Mouse (Mus musculus) spleen, adult 2 months (tissue): ENCODE data around the gene Decr2. TPM values are rescaled to one million over a fixed set of nuclear protein-coding genes. Genes with fewer than 3 reads are reported as not detected.
"Not testable (repeated sequence)": the region's sequence is repeated elsewhere in the genome, so short reads cannot be mapped to it uniquely, and the experiment has no call there.

Experiments used
- DNase-seq, 2 experiments: peaks; one replicate each; pipeline versions ENCODE4 v3.0.0 to v3.0.0-alpha.2; 2012 to 2021; ENCODE audit warnings: low spot score in 2 of 2, low read depth in 1 of 2
- H3K27ac ChIP-seq: fragments of 200-500 bp; 2 replicates; pipeline ENCODE4 v1.5.1; 2012; ENCODE audit warnings: low read length, inconsistent platforms; ENCODE audit not compliant: insufficient read depth
- H3K27me3 ChIP-seq: fragments of 200-500 bp; 2 replicates; pipeline ENCODE4 v1.6.1; 2012; ENCODE audit warnings: mild to moderate bottlenecking, moderate library complexity, low read length, inconsistent platforms; ENCODE audit not compliant: control insufficient read depth, insufficient read depth
- H3K36me3 ChIP-seq: fragments of 200-500 bp; 2 replicates; pipeline ENCODE4 v1.6.1; 2012; ENCODE audit warnings: mild to moderate bottlenecking, low read length, inconsistent platforms; ENCODE audit not compliant: control insufficient read depth, insufficient read depth
- H3K4me1 ChIP-seq: fragments of 200-500 bp; 2 replicates; pipeline ENCODE4 v1.6.1; 2011; ENCODE audit warnings: inconsistent platforms; ENCODE audit not compliant: control insufficient read depth, insufficient read depth, insufficient read length
- H3K4me3 ChIP-seq: fragments of 200-500 bp; 2 replicates; pipeline ENCODE4 v1.5.1; 2011; ENCODE audit warnings: mild to moderate bottlenecking, inconsistent platforms; ENCODE audit not compliant: insufficient read depth, insufficient read length; ENCODE audit errors: extremely low read depth
- CTCF ChIP-seq: fragments of 200-500 bp; IDR thresholded peaks from 2 replicates; pipeline ENCODE4 v1.5.1; 2011; ENCODE audit warnings: mild to moderate bottlenecking, inconsistent platforms; ENCODE audit not compliant: insufficient read depth, insufficient read length, insufficient replicate concordance; ENCODE audit errors: extremely low read depth
- POLR2A ChIP-seq: fragments of 200-500 bp; IDR thresholded peaks from 2 replicates; pipeline ENCODE4 v1.6.1; 2011; ENCODE audit warnings: low read depth, low read length, inconsistent platforms
- WGBS: fragments of 180-500 bp; shearing (Covaris S2); methylation state at CpG from one replicate; pipeline ENCODE4 v1.1.7; 2018; 5-methylcytosine and 5-hydroxymethylcytosine counted together
- polyA plus RNA-seq: library from polyadenylated mRNA; depleted of rRNA; stranded (reverse); fragments of >200 nt; gene quantifications from 2 replicates; pipeline ENCODE4 v1.2.3, GENCODE M21; 2012

Decr2 gene
- polyA plus RNA-seq, 1 experiment: 5.8 TPM

DNA sequence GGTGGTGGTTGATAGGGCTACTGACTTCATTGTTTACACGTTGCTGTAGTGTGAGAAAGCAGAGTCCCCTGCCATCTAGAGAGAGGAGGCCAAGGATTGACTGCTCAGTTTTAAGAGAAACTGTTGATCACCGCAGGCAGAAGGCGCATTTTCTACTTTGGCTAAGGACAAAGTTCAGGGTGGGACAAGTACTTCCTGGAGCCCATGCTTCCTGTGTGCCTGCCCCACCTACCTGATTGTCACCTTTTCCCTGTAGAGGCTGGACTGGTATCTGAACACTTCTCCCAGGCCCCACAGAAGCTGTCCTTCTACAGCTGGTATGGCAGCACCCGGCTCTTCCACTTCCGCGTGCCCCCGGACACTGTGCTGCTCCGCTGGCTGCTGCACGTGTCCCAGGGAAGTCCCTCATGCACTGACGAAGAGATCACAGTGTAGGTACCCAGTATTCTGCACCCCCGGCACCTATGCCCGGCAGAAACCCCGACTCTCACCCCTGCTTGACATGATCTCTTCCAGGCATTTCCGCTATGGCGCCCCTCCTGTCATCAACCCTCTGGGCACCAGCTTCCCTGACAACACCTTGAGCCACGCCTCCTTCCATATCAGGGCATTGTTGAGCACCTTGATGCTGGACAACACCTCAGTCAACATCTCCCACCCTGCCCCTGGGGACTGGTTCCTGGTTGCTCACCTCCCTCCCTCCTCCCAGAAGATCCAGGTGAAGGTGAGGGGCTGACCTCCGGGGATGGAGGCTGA is 26.5 kb upstream of the Decr2 start:
- Histone ChIP-seq H3K36me3 (no peaks in the 10 kb centered on the region), H3K4me1 (no peaks in the 10 kb centered on the region; the same call in 1 of the 2 replicates), H3K4me3 (no peak overlapping the region), H3K27me3 (no peaks in the 10 kb centered on the region), H3K27ac (no peak overlapping the region)
- DNase-seq: no peak
- TF ChIP-seq CTCF (no peak), POLR2A (no peak)
- 92% methylated on average over 17 of the region's 17 CpGs for WGBS

DNA sequence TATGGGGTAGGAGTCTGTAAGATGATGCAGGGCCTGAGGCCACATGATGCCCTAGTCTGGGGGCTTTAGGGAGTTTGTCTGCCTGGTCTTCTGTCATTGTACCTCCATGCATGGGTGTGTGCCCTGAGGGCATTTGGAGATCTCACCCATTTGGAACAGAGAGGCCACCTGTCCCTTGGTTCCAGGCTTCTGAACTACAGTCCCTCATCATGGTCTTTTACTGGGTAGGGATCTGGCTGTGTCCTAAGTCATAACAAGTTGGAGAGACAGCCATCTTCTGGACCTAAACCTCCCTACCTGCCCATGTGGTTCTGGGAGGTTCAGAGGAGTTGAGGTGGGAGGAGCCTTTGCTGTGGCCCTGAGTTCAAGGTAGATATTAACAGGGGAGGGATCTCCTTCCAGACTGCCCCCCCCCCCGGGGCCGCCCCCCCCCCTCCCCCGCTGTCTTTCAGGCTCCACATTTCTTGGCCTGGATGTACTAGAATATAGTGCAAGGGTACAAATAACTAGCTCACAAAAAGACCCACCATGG is 25.9 kb upstream of the Decr2 start:
- TF ChIP-seq CTCF (no peak), POLR2A (no peak)
- 76% methylated on average over 3 of the region's 3 CpGs for WGBS
- DNase-seq: no peak
- no peak overlapping the region for H3K4me3 ChIP-seq
- H3K4me1 ChIP-seq: no peaks in the 10 kb centered on the region; the same call in 1 of the 2 replicates
- no peaks in the 10 kb centered on the region for H3K27me3 ChIP-seq
- no peak overlapping the region for H3K27ac ChIP-seq
- no peaks in the 10 kb centered on the region for H3K36me3 ChIP-seq

DNA sequence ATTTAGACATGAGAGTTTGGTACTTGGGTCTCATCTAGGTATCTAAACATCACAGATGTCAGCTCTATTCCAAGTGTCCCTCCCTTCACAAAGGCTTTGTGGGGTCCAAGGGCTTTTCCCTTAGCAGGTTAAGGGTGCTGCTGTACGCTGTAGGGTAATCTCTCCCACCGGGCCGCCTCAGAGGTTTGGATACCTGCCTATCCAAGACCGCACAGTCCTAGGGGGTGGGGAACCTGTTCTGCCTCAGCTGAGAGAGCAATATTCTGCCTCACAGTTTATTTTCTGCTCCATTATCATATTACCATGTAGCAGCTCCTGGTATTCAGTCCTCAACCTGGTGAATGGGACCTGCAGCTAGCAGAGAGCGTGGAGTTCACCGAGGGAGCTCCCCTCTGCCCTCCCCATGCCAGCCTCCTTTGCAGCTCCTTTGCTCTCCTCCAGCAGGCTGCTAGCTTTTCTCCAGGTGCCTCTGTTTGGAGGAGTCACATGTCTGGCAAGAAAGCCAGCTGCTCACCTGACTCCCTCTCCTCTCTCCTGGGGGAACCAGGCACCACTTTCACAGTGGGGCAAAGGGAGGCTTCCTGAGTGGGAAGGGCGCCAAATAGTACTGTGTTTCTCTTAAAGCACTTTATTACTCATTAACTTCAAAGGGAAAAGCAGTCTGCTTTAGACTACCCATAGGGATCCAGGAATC is 25.2 kb upstream of the Decr2 start:
- Histone ChIP-seq H3K27ac (no peak overlapping the region), H3K4me1 (no peaks in the 10 kb centered on the region; the same call in 1 of the 2 replicates), H3K27me3 (no peaks in the 10 kb centered on the region), H3K36me3 (no peaks in the 10 kb centered on the region), H3K4me3 (no peak overlapping the region)
- WGBS: 84% methylated on average over 7 of the region's 7 CpGs
- TF ChIP-seq POLR2A: no peak
- TF ChIP-seq CTCF: no peak
- DNase-seq: no peak

DNA sequence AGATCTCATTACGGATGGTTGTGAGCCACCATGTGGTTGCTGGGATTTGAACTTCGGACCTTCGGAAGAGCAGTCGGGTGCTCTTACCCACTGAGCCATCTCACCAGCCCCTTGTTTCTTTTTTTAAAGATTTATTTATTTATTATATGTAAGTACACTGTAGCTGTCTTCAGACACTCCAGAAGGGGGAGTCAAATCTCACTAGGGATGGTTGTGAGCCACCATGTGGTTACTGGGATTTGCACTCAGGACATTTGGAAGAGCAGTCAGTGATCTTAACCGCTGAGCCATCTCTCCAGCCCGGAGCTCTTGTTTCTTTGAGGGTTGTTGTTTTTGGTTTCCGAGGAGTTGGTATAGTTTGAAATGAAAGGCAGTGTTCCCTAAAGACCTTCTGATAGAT is 24.3 kb upstream of the Decr2 start:
- WGBS: 84% methylated on average over 7 of the region's 7 CpGs
- not testable (repeated sequence) for H3K27me3 ChIP-seq, H3K4me1 ChIP-seq, H3K36me3 ChIP-seq, DNase-seq, H3K4me3 ChIP-seq, H3K27ac ChIP-seq

DNA sequence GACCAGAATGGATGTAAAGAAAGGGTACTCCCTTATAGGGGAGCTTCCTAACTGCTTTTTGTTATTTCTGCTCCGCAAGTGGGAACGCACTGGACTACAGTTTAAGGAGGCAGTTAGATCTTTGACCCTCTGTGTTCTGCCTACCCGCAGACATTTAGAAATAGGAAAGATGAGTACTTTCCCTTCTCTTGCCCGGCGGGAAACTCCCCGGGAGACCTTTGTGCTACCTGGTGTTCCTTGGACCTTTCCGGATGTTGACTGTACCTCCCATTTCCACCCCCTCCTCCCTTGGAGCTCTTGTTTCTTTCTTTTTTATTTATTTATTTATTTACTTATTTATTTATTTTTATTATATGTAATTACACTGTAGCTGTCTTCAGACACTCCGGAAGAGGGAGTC is 23.9 kb upstream of the Decr2 start:
- H3K36me3 ChIP-seq: no peaks in the 10 kb centered on the region
- WGBS: 33% methylated on average over 8 of the region's 8 CpGs
- no peaks in the 10 kb centered on the region; the same call in 1 of the 2 replicates for H3K4me1 ChIP-seq
- H3K27me3 ChIP-seq: no peaks in the 10 kb centered on the region
- H3K4me3 ChIP-seq: peak overlapping the region; percentile 65
- TF ChIP-seq CTCF: no peak
- no peak for TF ChIP-seq POLR2A
- DNase-seq: no peak
- H3K27ac ChIP-seq: no peak overlapping the region

DNA sequence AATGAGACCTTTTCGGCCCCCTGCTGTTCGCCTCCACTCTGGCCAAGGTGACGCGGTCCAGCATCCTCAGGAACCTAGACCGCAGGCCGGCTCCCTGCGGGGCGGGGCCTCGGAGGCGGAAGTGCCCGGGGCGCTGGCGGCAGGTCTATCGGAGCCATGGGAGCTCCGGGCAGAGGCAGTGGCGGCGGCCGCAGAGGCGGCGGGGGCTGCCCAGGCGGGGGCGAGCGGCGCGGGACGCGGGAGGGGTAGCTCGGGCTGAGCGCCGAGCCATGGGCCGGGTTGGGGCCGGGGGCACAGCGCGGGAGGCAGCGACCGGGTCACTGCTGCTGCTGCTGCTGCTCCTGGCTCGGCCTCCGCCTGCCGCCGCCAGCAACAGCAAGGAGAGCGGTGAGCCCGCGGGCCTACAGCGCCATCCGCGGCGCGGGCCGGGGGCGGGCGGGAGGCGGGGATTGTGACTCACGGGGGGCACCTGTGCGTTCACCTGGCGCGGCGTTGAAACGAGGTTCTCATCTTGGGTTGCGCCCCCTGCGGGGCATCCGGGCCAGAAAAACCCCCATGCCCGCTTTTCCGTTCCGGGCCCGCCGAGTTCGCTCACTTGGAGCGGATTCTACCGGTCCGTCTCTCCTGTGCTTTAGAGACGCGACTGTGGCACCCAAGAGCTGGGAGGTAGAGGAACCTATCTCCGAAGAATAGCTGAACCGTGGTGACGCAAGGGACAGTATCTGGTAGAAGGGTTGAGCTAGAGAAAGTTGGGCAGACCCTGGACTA is 23.2 kb upstream of the Decr2 start, which contains the start of gene Tmem8:
Gene Tmem8, plus strand, starts transcription at position 119 of the 768 bp plus-strand sequence.
- under 1% methylated on average over 62 of the region's 75 CpGs for WGBS
- DNase-seq: peak; percentile 50 to 76
- TF ChIP-seq CTCF (peak; percentile 28; the same call in 1 of the 2 replicates), POLR2A (peak; percentile 35)
- Histone ChIP-seq H3K27ac (peak within 1 kb of the TSS; percentile 36), H3K4me3 (peak within 1 kb of the TSS; percentile 65), H3K36me3 (no peaks in the 10 kb centered on the region), H3K27me3 (no peaks in the 10 kb centered on the region), H3K4me1 (no peaks in the 10 kb centered on the region; the same call in 1 of the 2 replicates)
